Mouse (Mus musculus) adrenal gland, postnatal 14 days (tissue): Measurements from ENCODE around the gene Kif22. TPM values are rescaled to one million over a fixed set of nuclear protein-coding genes. Genes with fewer than 3 reads are reported as not detected.
A peak's percentile ranks its signal among the peaks of the same experiment; 100 is the strongest.

ENCODE experiments used
- DNase-seq: peaks from one replicate; pipeline ENCODE4 v3.0.0; 2021; ENCODE audit warnings: mixed read lengths
- long read RNA-seq, 2 experiments: library from polyadenylated mRNA; stranded (forward); transcript quantifications; one replicate each; pipeline ENCODE4 v2.0.0; 2021
- total RNA-seq: library from RNA; stranded (reverse); gene quantifications from 2 replicates; pipeline ENCODE4 v1.2.3, GENCODE M21; 2021

Kif22 gene
- total RNA-seq = 18.9 and 21.7 TPM in 2 replicates
- long read RNA-seq, experiment 1, transcript Kif22-201 (14 exons, 2,115 nt) = major isoform, 46 of 62 reads
- long read RNA-seq, experiment 1, partial matches to known transcripts = 9 of 62 reads
- long read RNA-seq, experiment 1, other reads (novel, unspliced or antisense) = 7 of 62 reads
- long read RNA-seq, experiment 2, transcript Kif22-201 (14 exons, 2,115 nt) = major isoform, 22 of 34 reads
- long read RNA-seq, experiment 2, partial matches to known transcripts = 9 of 34 reads
- long read RNA-seq, experiment 2, other reads (novel, unspliced or antisense) = 2 of 34 reads

- DNase-seq = peak; percentile 94
Measured at GRCm38 (mm10) chr7:127041851-127042672, at the start of gene Kif22. TSS of gene Kif22 (minus strand) at chr7:127042471.

- DNase-seq = peak; percentile 68
Measured at GRCm38 (mm10) chr7:127091114-127091896, 49.0 kb upstream of the Kif22 start, which contains the start of gene AI467606. TSS of gene AI467606 (plus strand) at chr7:127091359.

GRCm38 (mm10) chr7:127090154-127091113, 48.2 kb upstream of the Kif22 start:
- DNase-seq = no peak

- DNase-seq = no peak
Measured at GRCm38 (mm10) chr7:127088901-127089845, 46.9 kb upstream of the Kif22 start.

- no peak for DNase-seq
Measured at GRCm38 (mm10) chr7:127088083-127088482, 45.8 kb upstream of the Kif22 start.

- peak; percentile 46 for DNase-seq
Measured at GRCm38 (mm10) chr7:127087278-127088010, 45.2 kb upstream of the Kif22 start, which contains the start of gene Zg16. TSS of gene Zg16 (minus strand) at chr7:127087328.

- peak; percentile 26 for DNase-seq
Measured at GRCm38 (mm10) chr7:127085751-127086150, 43.5 kb upstream of the Kif22 start.

GRCm38 (mm10) chr7:127084794-127085193, 42.5 kb upstream of the Kif22 start:
- DNase-seq = no peak

GRCm38 (mm10) chr7:127083689-127084088, 41.4 kb upstream of the Kif22 start:
- DNase-seq = no peak

GRCm38 (mm10) chr7:127082995-127083394, 40.7 kb upstream of the Kif22 start:
- no peak for DNase-seq

- no peak for DNase-seq
Measured at GRCm38 (mm10) chr7:127082271-127082670, 40.0 kb upstream of the Kif22 start.

GRCm38 (mm10) chr7:127080045-127080444, 37.8 kb upstream of the Kif22 start:
- DNase-seq = no peak

GRCm38 (mm10) chr7:127077692-127078091, 35.4 kb upstream of the Kif22 start:
- DNase-seq = no peak

GRCm38 (mm10) chr7:127076188-127076587, 33.9 kb upstream of the Kif22 start:
- DNase-seq = no peak

- DNase-seq = peak; percentile 68
Measured at GRCm38 (mm10) chr7:127073221-127073620, 30.9 kb upstream of the Kif22 start.

GRCm38 (mm10) chr7:127070871-127071413, 28.7 kb upstream of the Kif22 start:
- no peak for DNase-seq

- DNase-seq = peak; percentile 37
Measured at GRCm38 (mm10) chr7:127066317-127066716, 24.0 kb upstream of the Kif22 start.

- DNase-seq = no peak
Measured at GRCm38 (mm10) chr7:127065538-127065937, 23.3 kb upstream of the Kif22 start.

- no peak for DNase-seq
Measured at GRCm38 (mm10) chr7:127055026-127055585, 12.8 kb upstream of the Kif22 start.
